26 mouse cellular contexts compared by ENCODE assay signal in the genomic region with DNA sequence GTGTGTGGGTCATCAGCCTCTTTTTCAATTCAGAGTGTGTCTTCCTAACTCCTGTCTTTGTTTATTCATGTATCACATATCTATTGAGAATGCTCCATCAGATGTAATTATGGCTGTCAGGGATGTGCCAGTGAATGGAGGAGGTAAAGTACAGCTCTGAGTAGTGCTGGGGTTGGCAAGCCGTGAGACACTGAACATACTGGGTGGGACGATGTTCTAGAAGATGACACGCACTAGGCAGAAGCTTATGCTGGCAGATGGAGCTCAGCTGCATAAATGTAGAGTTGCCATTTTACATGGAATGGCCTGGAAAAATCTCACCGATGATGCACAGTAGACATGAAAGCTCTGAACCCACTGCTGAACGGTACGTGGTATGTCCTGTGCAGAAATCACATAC.
"Had no signal": no experiment of that assay in that cellular context is flagged by ENCODE, and none has a peak within 500 bp of the region (broad histone marks: within the 10 kb centered on the region; RNA-seq: fewer than 3 reads in every experiment).

No protein-coding gene starts in this region.

- H3K4me2 ChIP-seq: heart, embryonic 12.5 days; hindbrain, embryonic 12.5 days; hindbrain, embryonic 14.5 days; intestine, embryonic 15.5 days; limb, embryonic 12.5 days; liver, embryonic 11.5 days; liver, embryonic 13.5 days had no signal

- H3K27me3 ChIP-seq: heart, embryonic 12.5 days; hindbrain, embryonic 12.5 days; intestine, embryonic 15.5 days; limb, embryonic 12.5 days; liver, embryonic 13.5 days had no signal

- H3K27ac ChIP-seq: gastrocnemius, adult 2 months; heart, embryonic 10.5 days; hindbrain, embryonic 10.5 days; hindbrain, embryonic 12.5 days; hindbrain, embryonic 14.5 days; intestine, embryonic 15.5 days; left cerebral cortex, adult 2 months; limb, embryonic 10.5 days; limb, embryonic 12.5 days; liver, embryonic 13.5 days had no signal

- H3K4me1 ChIP-seq: heart, embryonic 10.5 days; heart, embryonic 12.5 days; hindbrain, embryonic 10.5 days; hindbrain, embryonic 12.5 days; intestine, embryonic 15.5 days; limb, embryonic 10.5 days; limb, embryonic 12.5 days; liver, embryonic 13.5 days had no signal

- H3K9ac ChIP-seq: heart, embryonic 12.5 days; hindbrain, embryonic 12.5 days; hindbrain, embryonic 14.5 days; intestine, embryonic 15.5 days; limb, embryonic 12.5 days; liver, embryonic 13.5 days had no signal

- ATAC-seq: hindbrain, embryonic 16.5 days; inflammation-experienced regulatory T-cells, adult 6 months; intestine, embryonic 15.5 days; intestine, postnatal 0 days had no signal

- DNase-seq: gastrocnemius, adult 2 months; gastrocnemius, postnatal 10 days; gastrocnemius, postnatal 25 days; heart, adult 18-20 months; heart, postnatal 10 days; heart, postnatal 4 days; kidney, adult 18-20 months; kidney, adult 8-10 months; kidney, postnatal 10 days; kidney, postnatal 25 days; kidney, postnatal 4 days; liver; liver, embryonic 13.5 days had no signal

- H3K4me3 ChIP-seq: gastrocnemius, adult 2 months; heart, embryonic 10.5 days; heart, embryonic 12.5 days; hindbrain, embryonic 10.5 days; hindbrain, embryonic 12.5 days; intestine, embryonic 15.5 days; left cerebral cortex, adult 2 months; limb, embryonic 10.5 days; limb, embryonic 12.5 days; liver, embryonic 13.5 days had no signal

- H3K9me3 ChIP-seq: heart, embryonic 10.5 days; heart, embryonic 12.5 days; hindbrain, embryonic 10.5 days; hindbrain, embryonic 12.5 days; intestine, embryonic 15.5 days; limb, embryonic 10.5 days; limb, embryonic 12.5 days had no signal

- H3K36me3 ChIP-seq: heart, embryonic 10.5 days; heart, embryonic 12.5 days; hindbrain, embryonic 10.5 days; hindbrain, embryonic 12.5 days; intestine, embryonic 15.5 days; limb, embryonic 10.5 days; limb, embryonic 12.5 days; liver, embryonic 13.5 days had no signal
